Mouse (Mus musculus) spleen, adult 12 weeks (tissue): ENCODE measurements around the gene Gdf5.
A peak's percentile ranks its signal among the peaks of the same experiment; 100 is the strongest.
"Not testable (repeated sequence)": the region's sequence is repeated elsewhere in the genome, so short reads cannot be mapped to it uniquely, and the experiment has no call there.

Experiments used
- DNase-seq: peaks from one replicate; pipeline ENCODE4 v3.0.0; 2022; ENCODE audit warnings: low spot score

Gdf5 gene

GRCm38 (mm10) chr2:155941697-155942442, 3.3 kb downstream of the Gdf5 start:
- DNase-seq = no peak

GRCm38 (mm10) chr2:155940681-155941080, 4.5 kb downstream of the Gdf5 start, which contains the start of gene Gm15557:
Gm15557 (plus strand) TSS chr2:155940728.
- DNase-seq = no peak

DNA sequence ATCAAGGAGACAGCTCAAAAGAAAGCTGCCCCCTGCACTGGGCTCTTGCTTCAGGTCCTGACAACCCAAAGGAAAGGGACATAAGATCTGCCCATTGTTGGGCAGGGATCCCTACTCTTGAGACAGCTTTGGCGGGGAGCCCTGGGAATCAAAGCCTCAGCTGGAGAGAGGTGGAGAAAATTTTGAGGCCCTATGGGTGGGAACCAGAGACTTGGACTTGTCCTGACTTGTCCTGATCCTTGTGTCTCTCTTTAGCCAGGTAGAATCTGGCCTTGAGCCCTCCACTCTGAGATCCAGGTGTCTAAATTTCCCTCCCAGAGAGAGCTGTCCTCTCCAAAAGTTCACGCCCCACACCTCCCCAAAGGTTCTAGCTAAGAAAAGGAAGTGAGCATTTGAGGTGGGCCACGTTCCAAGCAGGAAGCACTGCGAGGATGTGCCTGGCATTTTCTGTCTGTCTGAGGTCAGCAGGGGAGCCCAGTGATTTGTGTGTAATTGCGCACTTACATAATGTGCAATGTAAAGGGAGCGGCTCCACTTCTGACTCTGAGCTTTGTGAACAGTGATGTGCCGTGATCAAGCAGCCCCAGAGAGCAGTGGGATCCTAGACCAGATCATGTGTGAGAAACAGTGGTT, 5.2 kb downstream of the Gdf5 start:
- no peak for DNase-seq

- peak; percentile 78 for DNase-seq
Measured at GRCm38 (mm10) chr2:155929531-155930442, 15.4 kb downstream of the Gdf5 start, which contains the start of gene Uqcc1. Uqcc1 (minus strand) TSS chr2:155930310.

- DNase-seq = no peak
Measured at GRCm38 (mm10) chr2:155928711-155929345, 16.3 kb downstream of the Gdf5 start.

GRCm38 (mm10) chr2:155925213-155925612, 20.0 kb downstream of the Gdf5 start:
- not testable (repeated sequence) for DNase-seq

GRCm38 (mm10) chr2:155923143-155923542, 22.0 kb downstream of the Gdf5 start:
- DNase-seq = no peak

DNA sequence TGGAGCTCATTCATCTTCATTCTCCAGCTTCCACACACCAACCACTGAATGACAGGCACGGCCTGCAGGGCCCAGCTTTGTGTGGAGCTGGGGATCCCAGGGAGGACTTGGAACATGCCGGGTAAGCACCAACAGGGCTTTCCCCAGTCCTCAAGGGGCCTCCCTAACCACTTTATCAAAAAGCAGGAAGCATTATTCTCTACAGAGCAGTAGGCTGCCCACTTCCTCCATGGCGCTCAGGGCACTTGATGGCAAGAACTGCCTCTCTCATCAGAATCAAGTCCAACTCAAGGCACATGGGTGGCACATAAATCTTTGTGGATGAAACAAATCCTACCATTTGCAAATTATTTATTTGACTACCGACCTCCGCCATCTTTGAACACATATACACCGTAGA, 30.5 kb downstream of the Gdf5 start:
- no peak for DNase-seq

DNA sequence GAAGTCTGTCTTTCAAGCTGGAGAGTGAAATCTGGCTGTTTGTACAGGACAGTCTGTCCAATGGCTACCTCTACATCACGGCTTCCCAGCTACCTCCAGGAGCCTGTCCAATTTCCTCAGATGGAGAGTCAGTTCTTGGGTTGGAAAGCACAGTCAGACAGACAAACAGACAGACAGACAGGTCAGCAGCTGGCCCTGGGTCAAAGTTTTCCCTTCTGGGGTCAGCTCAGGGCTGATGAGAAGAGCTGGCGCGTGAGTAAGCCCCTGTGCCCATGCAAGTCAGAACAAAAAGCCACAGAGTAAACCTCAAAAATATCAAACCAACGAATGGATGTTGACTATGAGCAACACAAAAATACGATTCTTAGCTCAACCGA, 41.5 kb downstream of the Gdf5 start:
- DNase-seq = no peak

GRCm38 (mm10) chr2:155902989-155903631, 42.1 kb downstream of the Gdf5 start:
- DNase-seq = no peak

DNA sequence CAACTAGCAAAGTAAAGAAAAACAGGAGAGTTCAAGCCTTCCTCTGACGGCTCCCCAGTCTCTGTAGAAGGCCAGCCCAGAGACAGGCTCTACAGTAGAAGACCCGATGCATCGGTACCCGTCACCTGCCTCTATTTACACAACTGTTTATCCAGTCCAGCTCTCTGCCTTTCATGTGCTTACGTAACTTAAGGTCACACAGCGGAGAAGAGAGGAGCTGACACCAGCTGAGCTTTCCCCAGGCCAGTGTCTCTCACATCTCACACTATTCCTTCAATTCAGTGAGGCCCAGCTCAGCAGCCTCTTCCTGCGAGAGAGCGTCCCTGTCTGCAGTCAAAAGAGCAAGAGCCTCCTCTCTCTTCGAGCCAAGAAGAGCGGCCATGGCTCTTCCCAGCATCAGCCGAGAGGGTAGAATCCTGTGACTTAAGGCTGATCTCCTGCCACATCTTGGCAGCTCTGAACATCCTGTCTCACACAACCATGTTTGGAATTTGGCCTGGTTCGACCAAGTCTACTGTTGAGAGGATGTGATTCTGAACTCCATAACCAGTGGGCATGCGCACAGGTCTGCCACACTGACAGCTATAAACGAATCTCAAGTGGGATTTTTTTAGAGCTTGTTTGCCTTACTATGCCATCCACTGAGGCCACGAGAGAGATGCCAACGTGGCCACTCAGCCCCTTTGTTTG, 50.0 kb downstream of the Gdf5 start:
- DNase-seq = no peak

DNA sequence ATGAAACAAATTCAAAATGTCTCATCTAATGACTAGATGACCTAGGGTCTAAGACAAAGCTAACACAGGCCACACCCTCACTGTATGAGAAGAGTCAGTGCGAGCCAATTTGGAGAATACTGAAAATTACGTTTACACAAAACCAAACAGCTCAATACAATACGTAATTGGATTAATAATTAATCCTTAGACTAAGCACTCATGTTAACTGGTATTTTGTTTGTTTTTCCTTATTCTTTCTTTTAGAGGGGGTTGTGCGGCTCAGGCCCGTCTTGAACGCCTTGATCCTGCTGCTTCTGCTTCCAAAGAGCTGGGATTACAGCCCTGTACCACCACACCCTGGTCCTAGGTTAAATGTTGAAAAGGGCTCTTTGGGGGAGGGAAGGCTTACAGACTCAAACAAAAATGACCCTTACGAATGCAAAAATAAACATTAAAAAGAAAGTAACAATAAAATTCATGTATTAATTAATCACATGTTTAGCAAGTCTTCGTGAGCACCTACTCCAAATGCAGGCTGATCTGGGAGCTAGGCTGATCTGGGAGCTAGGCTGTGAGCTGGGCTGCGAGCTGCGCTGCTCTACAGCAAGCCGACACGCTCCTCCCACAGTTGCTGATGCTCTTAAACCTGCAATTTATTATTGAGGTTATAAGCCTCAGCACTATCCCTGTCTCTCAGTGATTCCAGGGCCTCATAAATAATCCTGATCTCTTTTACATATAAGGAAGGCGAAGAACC, 50.7 kb downstream of the Gdf5 start:
- DNase-seq = no peak
